Mouse (Mus musculus) cerebellum, postnatal 36 days (tissue): ENCODE results near the gene Mis18bp1.
A peak's percentile ranks its signal among the peaks of the same experiment; 100 is the strongest.
"Not testable (repeated sequence)": the region's sequence is repeated elsewhere in the genome, so short reads cannot be mapped to it uniquely, and the experiment has no call there.

Source experiments
- DNase-seq, 2 experiments: peaks; one replicate each; pipeline ENCODE4 v3.0.0; 2021 to 2022; ENCODE audit warnings: mixed read lengths in 2 of 2

Mis18bp1 gene

GRCm38 (mm10) chr12:65172021-65172951 is at the start of gene Mis18bp1:
Gene Mis18bp1, minus strand, starts transcription at chr12:65172604.
- peak; percentile 92 to 93 for DNase-seq

- DNase-seq: no peak
These were observed 44.0 kb upstream of the Mis18bp1 start for GRCm38 (mm10) chr12:65216404-65216840.

- DNase-seq: no peak
These were observed 34.0 kb upstream of the Mis18bp1 start for GRCm38 (mm10) chr12:65206431-65206830.

GRCm38 (mm10) chr12:65201812-65202211 is 29.4 kb upstream of the Mis18bp1 start:
- DNase-seq: peak in 1 of 2 experiments; percentile 15

GRCm38 (mm10) chr12:65194003-65194530 is 21.7 kb upstream of the Mis18bp1 start:
- DNase-seq: no peak

GRCm38 (mm10) chr12:65189213-65189612 is 16.8 kb upstream of the Mis18bp1 start:
- DNase-seq: no peak

- no peak for DNase-seq
These were observed 15.0 kb upstream of the Mis18bp1 start for GRCm38 (mm10) chr12:65187365-65187764.

- peak in 1 of 2 experiments; percentile 4 for DNase-seq
These were observed 1.3 kb upstream of the Mis18bp1 start for GRCm38 (mm10) chr12:65173736-65174135.

GRCm38 (mm10) chr12:65172959-65173358 is 555 bp upstream of the Mis18bp1 start:
- DNase-seq: peak; percentile 58 to 65

GRCm38 (mm10) chr12:65136121-65136520 is 36.3 kb downstream of the Mis18bp1 start:
- not testable (repeated sequence) for DNase-seq

GRCm38 (mm10) chr12:65119451-65119850 is 53.0 kb downstream of the Mis18bp1 start:
- no peak for DNase-seq

GRCm38 (mm10) chr12:65118968-65119367 is 53.4 kb downstream of the Mis18bp1 start:
- no peak for DNase-seq

GRCm38 (mm10) chr12:65114978-65115377 is 57.4 kb downstream of the Mis18bp1 start:
- not testable (repeated sequence) for DNase-seq

- no peak for DNase-seq
These were observed 58.5 kb downstream of the Mis18bp1 start for GRCm38 (mm10) chr12:65113925-65114324.

GRCm38 (mm10) chr12:65112811-65113210 is 59.6 kb downstream of the Mis18bp1 start:
- no peak for DNase-seq

- DNase-seq: no peak
These were observed 60.9 kb downstream of the Mis18bp1 start for GRCm38 (mm10) chr12:65111503-65111902.

- DNase-seq: no peak
These were observed 63.7 kb downstream of the Mis18bp1 start for GRCm38 (mm10) chr12:65108746-65109145.
